Mouse (Mus musculus) liver, embryonic 14.5 days (tissue): ENCODE results near the gene Fndc9.

ENCODE experiments used
- CTCF ChIP-seq: IDR thresholded peaks from 2 replicates; pipeline ENCODE4 v1.5.1; 2016; ENCODE audit warnings: antibody characterized with exemption, low read depth, control low read depth
- EP300 ChIP-seq: IDR thresholded peaks from 2 replicates; pipeline ENCODE4 v1.6.1; 2016; ENCODE audit warnings: antibody characterized with exemption, low read depth

DNA sequence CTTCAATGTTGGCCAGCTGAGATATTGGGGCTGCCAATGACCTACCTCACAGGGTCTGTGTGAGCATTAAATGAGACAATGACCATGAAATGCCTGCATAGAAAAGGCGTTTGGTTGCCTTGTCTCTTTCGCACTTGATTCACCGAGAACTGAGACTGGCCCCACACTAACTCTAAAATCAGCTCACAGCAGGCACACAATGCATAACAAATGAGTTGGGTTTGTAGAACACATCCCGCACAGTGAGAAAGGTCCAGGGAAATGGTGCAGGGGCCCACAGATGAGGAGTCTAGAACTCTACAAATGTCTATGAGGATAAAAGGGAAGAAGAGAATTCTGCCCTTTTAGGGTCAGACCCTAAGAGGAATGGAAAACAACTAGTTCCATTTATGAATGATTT lies 53.7 kb downstream of the Fndc9 start:
- TF ChIP-seq EP300 (no peak), CTCF (no peak)
